ENCODE assay signal across 14 mouse cellular contexts in the genomic region with DNA sequence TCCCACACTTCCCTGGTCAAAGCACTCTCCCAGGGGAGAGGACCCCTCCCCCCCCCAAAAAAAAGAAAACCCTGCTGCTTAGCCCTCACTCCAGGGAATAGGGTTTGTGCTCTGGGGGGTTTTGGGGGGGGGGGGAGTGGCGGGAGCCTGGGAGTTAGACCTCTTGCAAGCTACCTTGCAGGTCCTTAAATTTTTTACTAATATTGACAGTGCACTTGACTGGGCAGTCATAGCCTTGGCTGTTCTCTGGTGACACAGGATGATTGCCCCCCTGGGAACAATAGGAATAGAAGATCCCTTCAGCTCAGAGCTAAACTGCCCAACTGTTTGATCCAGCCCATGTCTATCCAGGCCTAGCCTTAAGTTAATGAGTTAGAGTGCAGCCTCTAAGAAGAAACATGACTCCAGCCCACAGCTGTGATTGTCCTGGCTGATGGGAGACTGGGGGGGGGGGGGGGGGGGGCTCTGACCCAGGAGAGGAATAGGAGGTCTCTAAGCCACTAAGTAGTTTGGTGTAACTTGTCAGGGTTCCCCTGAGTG. TPM values are rescaled to one million over a fixed set of nuclear protein-coding genes. Genes with fewer than 3 reads are reported as not detected.
A peak's percentile ranks its signal among the peaks of the same experiment; 100 is the strongest.
DNase-seq lines count a peak whose midpoint lies in the region; ATAC-seq and TF ChIP-seq lines count a peak whose summit lies in the region.
"Had no signal": no experiment of that assay in that cellular context is flagged by ENCODE, and none has a peak within 500 bp of the region (broad histone marks: within the 10 kb centered on the region; RNA-seq: fewer than 3 reads in every experiment).

No protein-coding gene starts in this region.

- peaks cover 40% of the 10 kb centered on the region for H3K4me1 ChIP-seq in kidney, embryonic 15.5 days
- H3K4me1 ChIP-seq in limb, embryonic 14.5 days (ENCODE audit: control insufficient read depth, insufficient read depth, low read length): peaks cover 6% of the 10 kb centered on the region; the same call in 1 of the 2 replicates

- DNase-seq in kidney, adult 11 months: no peak
- DNase-seq in retina, embryonic 14.5 days (ENCODE audit: low spot score): peak; percentile 18
- no peak for DNase-seq in retina, postnatal 1 day
- DNase-seq in limb, embryonic 14.5 days (ENCODE audit: low spot score): peak; percentile 23
- no peak for DNase-seq in gastrocnemius, postnatal 10 days
- DNase-seq in gastrocnemius, adult 2 months: no peak
- DNase-seq: cerebellum, adult 2 months; heart, adult 18-20 months; heart, postnatal 14 days; layer of hippocampus, adult 9-11 months; right cerebral cortex, postnatal 4 days had no signal

- WGBS in kidney, embryonic 15.5 days: 0% methylated on average over 1 of the region's 1 CpGs
- 13% methylated on average over 1 of the region's 1 CpGs for WGBS in limb, embryonic 14.5 days

- intact Hi-C loops in gastrocnemius, adult 2 months (cut with DNase I): no loop called here

- no peaks in the 10 kb centered on the region for H3K9me3 ChIP-seq in kidney, embryonic 15.5 days (replicated peaks)
- no peaks in the 10 kb centered on the region for H3K9me3 ChIP-seq in limb, embryonic 14.5 days (ENCODE audit: control insufficient read depth, low read length)

- H3K9ac ChIP-seq in kidney, embryonic 15.5 days: no peak overlapping the region
- H3K9ac ChIP-seq in limb, embryonic 14.5 days (ENCODE audit: low read depth, low read length, severe bottlenecking): no peak overlapping the region

- no peak overlapping the region for H3K4me3 ChIP-seq in kidney, embryonic 15.5 days (replicated peaks)
- H3K4me3 ChIP-seq in limb, embryonic 14.5 days (replicated peaks; ENCODE audit: low read length): no peak overlapping the region
- no peak overlapping the region for H3K4me3 ChIP-seq in gastrocnemius, adult 2 months

- no peak for TF ChIP-seq CTCF in gastrocnemius, adult 2 months (IDR thresholded peaks at IDR 0.05)

- no peak for TF ChIP-seq POLR2A in limb, embryonic 14.5 days (IDR thresholded peaks at IDR 0.05; ENCODE audit: borderline replicate concordance, extremely low read depth, insufficient read depth, insufficient read length)

- H3K4me2 ChIP-seq in kidney, embryonic 15.5 days: peak overlapping the region; percentile 90
- H3K4me2 ChIP-seq in limb, embryonic 14.5 days (replicated peaks; ENCODE audit: low read depth, low read length, severe bottlenecking): no peak overlapping the region

- H3K36me3 ChIP-seq in kidney, embryonic 15.5 days: no peaks in the 10 kb centered on the region
- H3K36me3 ChIP-seq in limb, embryonic 14.5 days (ENCODE audit: control insufficient read depth, insufficient read depth, low read length): no peaks in the 10 kb centered on the region

- ATAC-seq in kidney, embryonic 15.5 days (replicated peaks; ENCODE audit: low FRiP score): peak; percentile 76
- no peak; the same call in 1 of the 2 replicates for ATAC-seq in limb, embryonic 14.5 days (ENCODE audit: low FRiP score, low read depth)
- ATAC-seq: intestine, postnatal 0 days had no signal

- peaks cover 65% of the 10 kb centered on the region for H3K27me3 ChIP-seq in kidney, embryonic 15.5 days
- H3K27me3 ChIP-seq in limb, embryonic 14.5 days (ENCODE audit: control insufficient read depth, insufficient read depth, low read length): peaks cover 48% of the 10 kb centered on the region

- H3K27ac ChIP-seq in kidney, embryonic 15.5 days: peak overlapping the region; percentile 41; the same call in 1 of the 2 replicates
- H3K27ac ChIP-seq in limb, embryonic 14.5 days (replicated peaks; ENCODE audit: low read depth, low read length): no peak overlapping the region
- H3K27ac ChIP-seq in gastrocnemius, adult 2 months: no peak overlapping the region

RNA-seq across cellular contexts. Expression of a gene that starts 1.6 kb away (rescaled TPM):
- 2.9 and 3.2 TPM in 2 replicates for polyA plus RNA-seq in kidney, embryonic 15.5 days (2015; fragmentation: Nextera tagmentation; extraction: Ambion mirVana)
- polyA plus RNA-seq in limb, embryonic 14.5 days (2012; rRNA removed): 2.2 and 4.7 TPM in 2 replicates
- polyA plus RNA-seq in limb, embryonic 14.5 days (2014; fragmentation: Nextera tagmentation; extraction: Ambion mirVana): 1.5 and 3.1 TPM in 2 replicates
- 1 to 10 TPM in 1 of 2 experiments, under 1 TPM in 1; 0.96 to 1.3 TPM for total RNA-seq in gastrocnemius, postnatal 10 days (2021)
- total RNA-seq in gastrocnemius, adult 2 months (2021): under 1 TPM; 0.18 to 0.92 TPM
- total RNA-seq: megakaryocyte-erythroid progenitor cell, adult 5-6 weeks had no signal

Comparison
In these comparisons a context has a peak if more than half of its experiments do, and no peak if none do; other contexts are left out.
1. DNase-seq: peak in retina, embryonic 14.5 days (single experiment) and limb, embryonic 14.5 days (single experiment); none in kidney, adult 11 months (single experiment), retina, postnatal 1 day (single experiment), gastrocnemius, postnatal 10 days (single experiment) and gastrocnemius, adult 2 months (single experiment).